Mouse (Mus musculus): Measurements from ENCODE around the gene Ppp3ca. TPM values are rescaled to one million over a fixed set of nuclear protein-coding genes. Genes with fewer than 3 reads are reported as not detected.
"Not testable (repeated sequence)": the region's sequence is repeated elsewhere in the genome, so short reads cannot be mapped to it uniquely, and the experiment has no call there.

The Ppp3ca gene
- total and polyA plus RNA-seq, 3 experiments = 63.4 to 143 (median 130) TPM

- DNase-seq (ENCODE audit: extremely low read depth); H3K27me3 ChIP-seq (replicated peaks); H3K27ac ChIP-seq (ENCODE audit: insufficient read depth, low read depth); H3K9ac ChIP-seq (ENCODE audit: insufficient read depth, low read depth); H3K4me2 ChIP-seq (ENCODE audit: insufficient read depth, low read depth, poor library complexity, severe bottlenecking); H3K4me3 ChIP-seq (replicated peaks in 1 of 3; ENCODE audit: low read depth in 2 of 3, low read length in 2 of 3, poor library complexity in 1 of 3); in situ Hi-C loops (cut with MboI; ENCODE audit: low pct_ligation_motif_present, low pct_unique_long_range_greater_than_20kb, low sequenced_read_pairs); dilution Hi-C loops (cut with MboI; ENCODE audit: extremely low pct_ligation_motif_present, extremely low pct_unique_long_range_greater_than_20kb, low sequenced_read_pairs); H3K9me3 ChIP-seq (replicated peaks; ENCODE audit: low read length): not testable (repeated sequence)
- Histone ChIP-seq H3K79me2 (replicated peaks; ENCODE audit: control insufficient read depth, extremely low read depth, insufficient read depth, poor library complexity, severe bottlenecking) (peaks cover 38% of the 10 kb centered on the region), H3K4me1 (ENCODE audit: control insufficient read depth in 1 of 2, insufficient read depth in 2 of 2) (peaks cover 14 to 67% of the 10 kb centered on the region in 2 experiments), H3K36me3 (replicated peaks in 1 of 2; ENCODE audit: control insufficient read depth in 1 of 2, insufficient read depth in 1 of 2, low read length in 1 of 2) (peaks cover 0 to 48% of the 10 kb centered on the region in 2 experiments)
- peak; percentile 70; the same call in 1 of the 2 replicates for TF ChIP-seq TCF12 (IDR thresholded peaks at IDR 0.05; ENCODE audit: low read depth, low read length)
Measured at GRCm38 (mm10) chr3:136699711-136700110, 29.8 kb downstream of the Ppp3ca start.

DNA sequence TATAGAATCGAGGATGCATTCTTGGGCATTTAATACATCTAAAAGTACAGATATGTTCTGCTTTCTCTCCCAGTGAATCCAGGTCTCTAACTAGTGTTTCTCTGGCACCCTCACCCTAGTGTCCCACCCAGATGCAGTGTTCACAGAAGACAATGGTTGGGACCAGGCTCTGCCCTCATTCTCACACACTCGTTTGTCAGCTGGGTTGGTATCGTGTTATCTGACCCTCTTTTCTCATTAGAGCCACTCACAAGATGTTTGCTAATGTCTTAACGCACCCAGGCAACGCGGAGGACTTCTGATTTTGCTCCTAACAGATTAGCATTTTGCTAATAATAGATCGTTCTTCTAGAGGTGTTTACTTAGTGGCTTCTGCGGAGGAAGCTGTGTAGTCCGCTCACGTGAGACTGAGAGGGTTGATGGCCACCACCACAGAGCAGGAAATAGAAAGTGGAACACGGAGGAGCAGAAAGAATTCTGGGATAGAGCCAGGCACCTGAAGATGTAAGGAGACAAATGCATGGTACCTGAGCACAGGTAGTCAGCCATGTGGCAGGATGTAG is 30.6 kb downstream of the Ppp3ca start:
- peaks cover 43% of the 10 kb centered on the region for H3K79me2 ChIP-seq (replicated peaks; ENCODE audit: control insufficient read depth, extremely low read depth, insufficient read depth, poor library complexity, severe bottlenecking)
- H3K4me3 ChIP-seq (replicated peaks in 1 of 3; ENCODE audit: low read depth in 2 of 3, low read length in 2 of 3, poor library complexity in 1 of 3) = no peak overlapping the region
- H3K27ac ChIP-seq (ENCODE audit: insufficient read depth, low read depth) = no peak overlapping the region
- in situ Hi-C loops (cut with MboI; ENCODE audit: low pct_ligation_motif_present, low pct_unique_long_range_greater_than_20kb, low sequenced_read_pairs) (no loop called here), dilution Hi-C loops (cut with MboI; ENCODE audit: extremely low pct_ligation_motif_present, extremely low pct_unique_long_range_greater_than_20kb, low sequenced_read_pairs) (no loop called here)
- TF ChIP-seq MAZ (IDR thresholded peaks at IDR 0.05; ENCODE audit: low read depth, low read length) (no peak), NELFE (IDR thresholded peaks at IDR 0.05; ENCODE audit: low read depth, low read length) (no peak), MEF2A (IDR thresholded peaks at IDR 0.05; ENCODE audit: borderline replicate concordance, low read depth, low read length) (no peak), MAFK (IDR thresholded peaks at IDR 0.05; ENCODE audit: insufficient replicate concordance, low read length) (no peak), ELF1 (IDR thresholded peaks at IDR 0.05; ENCODE audit: low read depth, low read length) (0 out of 2 replicates have a peak, but pooled peaks have one; percentile 18), BHLHE40 (IDR thresholded peaks at IDR 0.05; ENCODE audit: low read depth, low read length) (peak; percentile 82), USF1 (IDR thresholded peaks at IDR 0.05; ENCODE audit: low read depth, low read length) (no peak), PAX5 (IDR thresholded peaks at IDR 0.05; ENCODE audit: low read length) (no peak)
- no peaks in the 10 kb centered on the region for H3K9me3 ChIP-seq (replicated peaks; ENCODE audit: low read length)
- H3K4me2 ChIP-seq (ENCODE audit: insufficient read depth, low read depth, poor library complexity, severe bottlenecking) = 0 out of 2 replicates have a peak overlapping the region, but pooled peaks have one; percentile 5
- H3K4me1 ChIP-seq (ENCODE audit: control insufficient read depth in 1 of 2, insufficient read depth in 2 of 2) = peaks cover 21 to 71% of the 10 kb centered on the region in 2 experiments
- no peak for DNase-seq (ENCODE audit: extremely low read depth)
- peaks cover 0 to 43% of the 10 kb centered on the region in 2 experiments for H3K36me3 ChIP-seq (replicated peaks in 1 of 2; ENCODE audit: control insufficient read depth in 1 of 2, insufficient read depth in 1 of 2, low read length in 1 of 2)
- no peak overlapping the region for H3K9ac ChIP-seq (ENCODE audit: insufficient read depth, low read depth)
- H3K27me3 ChIP-seq (replicated peaks) = no peaks in the 10 kb centered on the region

DNA sequence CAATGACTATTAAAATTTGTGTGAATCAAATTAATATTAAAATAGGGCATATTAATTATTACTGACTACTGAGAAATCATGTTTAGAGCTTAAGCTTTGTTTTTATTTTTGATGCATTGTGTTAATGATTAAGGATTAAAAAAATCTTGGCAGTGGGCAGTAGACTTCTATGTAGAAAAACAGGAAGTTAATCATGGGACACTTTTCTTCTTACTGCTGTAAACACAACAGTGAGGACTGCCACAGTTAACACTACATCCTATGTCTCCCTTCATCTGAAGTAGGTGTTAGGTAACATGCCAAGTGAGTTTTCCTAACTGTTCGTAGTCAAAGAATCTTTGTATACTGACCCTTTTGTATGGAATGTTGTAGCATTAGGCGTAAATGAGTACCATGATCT is 32.9 kb downstream of the Ppp3ca start:
- Histone ChIP-seq H3K9ac (ENCODE audit: insufficient read depth, low read depth) (no peak overlapping the region), H3K4me2 (ENCODE audit: insufficient read depth, low read depth, poor library complexity, severe bottlenecking) (no peak overlapping the region), H3K4me3 (replicated peaks in 1 of 3; ENCODE audit: low read depth in 2 of 3, low read length in 2 of 3, poor library complexity in 1 of 3) (no peak overlapping the region), H3K27ac (ENCODE audit: insufficient read depth, low read depth) (no peak overlapping the region), H3K79me2 (replicated peaks; ENCODE audit: control insufficient read depth, extremely low read depth, insufficient read depth, poor library complexity, severe bottlenecking) (peaks cover 55% of the 10 kb centered on the region), H3K9me3 (replicated peaks; ENCODE audit: low read length) (no peaks in the 10 kb centered on the region), H3K36me3 (replicated peaks in 1 of 2; ENCODE audit: control insufficient read depth in 1 of 2, insufficient read depth in 1 of 2, low read length in 1 of 2) (peaks cover 0 to 32% of the 10 kb centered on the region in 2 experiments), H3K4me1 (ENCODE audit: control insufficient read depth in 1 of 2, insufficient read depth in 2 of 2) (peaks cover 29 to 79% of the 10 kb centered on the region in 2 experiments), H3K27me3 (replicated peaks) (no peaks in the 10 kb centered on the region)
- in situ Hi-C loops (cut with MboI; ENCODE audit: low pct_ligation_motif_present, low pct_unique_long_range_greater_than_20kb, low sequenced_read_pairs) = no loop called here
- dilution Hi-C loops (cut with MboI; ENCODE audit: extremely low pct_ligation_motif_present, extremely low pct_unique_long_range_greater_than_20kb, low sequenced_read_pairs) = no loop called here
- no peak for DNase-seq (ENCODE audit: extremely low read depth)
- TF ChIP-seq JUN (IDR thresholded peaks at IDR 0.05; ENCODE audit: insufficient read depth, low read depth, low read length) = no peak
- TF ChIP-seq MEF2A (IDR thresholded peaks at IDR 0.05; ENCODE audit: borderline replicate concordance, low read depth, low read length) = no peak
- TF ChIP-seq UBTF (IDR thresholded peaks at IDR 0.05; ENCODE audit: low read depth, low read length) = no peak
- TF ChIP-seq NRF1 (IDR thresholded peaks at IDR 0.05; ENCODE audit: low read depth, low read length) = no peak
- no peak for TF ChIP-seq USF2 (conservative IDR thresholded peaks at IDR 0.05; ENCODE audit: low read depth, low read length)

All from CH12.LX (cell line).